Mouse (Mus musculus) bone marrow, adult 2 months (tissue): ENCODE measurements around the gene Etfb.

Experiments used
- CTCF ChIP-seq: fragments of 200-500 bp; IDR thresholded peaks from 2 replicates; pipeline ENCODE4 v1.5.1; 2011; ENCODE audit warnings: low read length, control low read depth; ENCODE audit not compliant: control insufficient read depth, insufficient read depth
- POLR2A ChIP-seq: fragments of 200-500 bp; IDR thresholded peaks from 2 replicates; pipeline ENCODE4 v1.6.1; 2011; ENCODE audit warnings: low read depth, mild to moderate bottlenecking, control low read depth, low read length, borderline replicate concordance; ENCODE audit not compliant: control insufficient read depth

GRCm38 (mm10) chr7:43447801-43448200 lies 3.9 kb downstream of the Etfb start:
- no peak for TF ChIP-seq CTCF
- no peak for TF ChIP-seq POLR2A
